Mouse (Mus musculus): ENCODE data around the gene Gm8126. TPM values are rescaled to one million over a fixed set of nuclear protein-coding genes. Genes with fewer than 3 reads are reported as not detected.
"Not testable (repeated sequence)": the region's sequence is repeated elsewhere in the genome, so short reads cannot be mapped to it uniquely, and the experiment has no call there.

The Gm8126 gene
- polyA plus RNA-seq, 1 experiment from 2014 or later, result not detected

DNA sequence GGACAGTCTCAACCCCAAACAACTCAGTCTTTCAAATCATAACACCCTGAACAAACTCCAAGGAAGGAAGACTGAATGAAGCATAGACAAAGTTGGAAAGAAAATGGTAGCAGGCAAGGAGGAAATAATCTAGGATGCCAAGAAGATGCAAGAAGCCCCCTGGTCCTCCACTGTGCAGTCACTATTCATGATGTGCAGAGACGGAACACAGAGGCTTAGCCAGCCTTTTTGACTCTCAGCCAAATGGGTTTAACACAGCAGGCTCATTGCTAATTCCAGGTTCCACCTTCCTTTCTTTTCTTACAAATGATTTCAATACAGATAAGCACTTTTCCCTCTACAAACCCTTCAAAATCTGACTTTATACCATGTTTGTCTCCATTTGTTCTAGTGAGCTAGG is 14.7 kb downstream of the Gm8126 start:
- not testable (repeated sequence) for ATAC-seq; H3K27me3 ChIP-seq (replicated peaks; ENCODE audit: control insufficient read depth, insufficient read depth, low read length); H3K4me3 ChIP-seq (replicated peaks; ENCODE audit: low read length); H3K27ac ChIP-seq (ENCODE audit: low read length); H3K36me3 ChIP-seq (ENCODE audit: control insufficient read depth, insufficient read depth); H3K4me2 ChIP-seq (ENCODE audit: low read length); H3K9ac ChIP-seq (replicated peaks; ENCODE audit: low read depth, low read length); H3K9me3 ChIP-seq (ENCODE audit: control insufficient read depth, low read length); H3K4me1 ChIP-seq (replicated peaks; ENCODE audit: control insufficient read depth, insufficient read depth, low read length)
- 31% methylated on average over 1 of the region's 1 CpGs for WGBS

DNA sequence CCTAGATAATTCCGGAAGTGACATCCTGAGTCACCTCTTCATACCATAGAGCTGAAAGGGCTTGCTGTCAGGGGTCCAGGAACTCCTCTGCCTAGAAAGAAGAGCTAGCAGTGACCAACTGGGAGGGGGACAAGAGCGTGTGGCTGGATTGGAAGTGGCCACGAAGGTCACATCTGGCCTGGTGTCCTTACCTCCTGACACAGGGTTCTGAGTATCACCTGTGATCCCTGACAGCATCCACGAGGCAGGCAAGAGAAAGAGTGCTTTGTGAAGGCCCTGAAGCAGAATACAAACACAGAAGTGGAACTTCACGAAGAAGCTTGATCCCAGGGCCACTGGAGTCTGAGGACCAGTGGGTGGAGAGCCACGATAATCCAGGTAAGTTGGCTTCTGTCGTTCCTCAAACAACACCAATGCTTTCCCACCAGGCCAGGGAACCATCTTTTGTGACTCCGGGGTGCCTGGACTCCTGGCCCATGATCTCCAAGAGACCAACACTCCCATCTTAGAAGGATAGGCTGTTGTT is 16.6 kb downstream of the Gm8126 start, which contains the start of gene Gm9732:
Gene Gm9732, plus strand, starts transcription at position 51 of the 526 bp plus-strand sequence.
- ATAC-seq; H3K4me3 ChIP-seq (replicated peaks; ENCODE audit: low read length); H3K4me2 ChIP-seq (ENCODE audit: low read length); H3K9ac ChIP-seq (replicated peaks; ENCODE audit: low read depth, low read length); H3K27ac ChIP-seq (ENCODE audit: low read length); H3K27me3 ChIP-seq (replicated peaks; ENCODE audit: control insufficient read depth, insufficient read depth, low read length); H3K4me1 ChIP-seq (replicated peaks; ENCODE audit: control insufficient read depth, insufficient read depth, low read length); H3K36me3 ChIP-seq (ENCODE audit: control insufficient read depth, insufficient read depth); H3K9me3 ChIP-seq (ENCODE audit: control insufficient read depth, low read length): not testable (repeated sequence)
- WGBS, result 83% methylated on average over 8 of the region's 8 CpGs

DNA sequence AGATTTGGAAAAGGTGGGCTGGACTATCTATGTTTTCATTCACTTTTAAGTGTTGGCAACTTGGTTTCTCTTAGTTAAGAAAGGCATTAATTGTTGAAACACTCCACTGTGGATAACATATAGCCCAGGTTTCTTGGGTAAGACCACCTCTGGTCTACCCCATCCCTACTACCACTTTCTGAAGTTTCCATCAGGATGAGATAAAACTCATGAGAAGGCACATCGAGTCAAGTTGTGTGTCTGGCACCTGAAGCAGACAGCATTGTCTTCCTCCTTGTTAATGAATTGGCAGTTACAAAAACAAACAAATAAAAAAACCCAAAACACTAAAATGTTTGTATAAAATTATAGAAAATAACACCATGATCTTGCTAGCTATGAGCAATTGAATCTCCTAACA is 17.3 kb downstream of the Gm8126 start:
- H3K9ac ChIP-seq (replicated peaks; ENCODE audit: low read depth, low read length); H3K27me3 ChIP-seq (replicated peaks; ENCODE audit: control insufficient read depth, insufficient read depth, low read length); H3K9me3 ChIP-seq (ENCODE audit: control insufficient read depth, low read length); H3K4me3 ChIP-seq (replicated peaks; ENCODE audit: low read length); ATAC-seq; H3K4me1 ChIP-seq (replicated peaks; ENCODE audit: control insufficient read depth, insufficient read depth, low read length); H3K4me2 ChIP-seq (ENCODE audit: low read length); H3K27ac ChIP-seq (ENCODE audit: low read length); H3K36me3 ChIP-seq (ENCODE audit: control insufficient read depth, insufficient read depth): not testable (repeated sequence)
- 91% methylated on average over 1 of the region's 1 CpGs for WGBS

DNA sequence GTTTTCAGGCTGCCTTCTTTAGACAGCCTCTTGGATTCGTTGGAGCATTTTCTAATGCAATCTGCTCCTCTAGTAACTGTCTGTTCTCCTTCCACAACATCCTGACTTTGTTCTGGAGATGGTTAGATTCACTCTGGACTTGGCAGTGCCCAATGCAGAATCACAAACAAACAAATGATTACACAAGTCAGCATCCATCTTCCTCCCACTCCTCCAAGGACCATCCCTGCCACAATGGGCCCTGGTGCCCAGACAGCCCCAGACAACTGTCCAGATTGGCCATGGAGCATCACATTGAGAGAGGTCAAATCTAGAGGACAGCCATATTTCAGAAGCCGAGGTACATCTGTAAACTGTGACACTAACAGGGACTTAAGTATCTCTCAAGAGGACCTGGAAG is 19.0 kb downstream of the Gm8126 start:
- 70% methylated on average over 2 of the region's 2 CpGs for WGBS

DNA sequence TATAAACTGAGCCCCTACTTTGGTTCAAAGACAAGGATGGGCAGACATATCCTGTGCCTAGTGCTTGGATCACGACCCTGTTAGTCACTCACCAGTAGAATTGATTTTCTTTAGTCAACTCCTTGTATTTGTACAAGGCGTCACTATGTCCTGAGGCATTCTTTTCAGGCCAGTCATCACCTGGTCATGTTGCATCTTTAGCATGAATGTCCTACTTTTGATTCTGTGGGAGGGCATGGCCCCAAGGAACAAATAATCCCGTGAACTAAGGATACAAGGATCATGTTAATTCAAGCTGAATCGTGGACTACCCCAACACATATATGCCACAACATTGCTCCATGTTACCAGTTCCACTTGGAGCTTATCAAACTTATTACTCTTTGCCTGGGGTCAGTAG is 19.7 kb downstream of the Gm8126 start:
- H3K4me1 ChIP-seq (replicated peaks; ENCODE audit: control insufficient read depth, insufficient read depth, low read length); H3K36me3 ChIP-seq (ENCODE audit: control insufficient read depth, insufficient read depth); H3K9me3 ChIP-seq (ENCODE audit: control insufficient read depth, low read length); H3K27me3 ChIP-seq (replicated peaks; ENCODE audit: control insufficient read depth, insufficient read depth, low read length); H3K9ac ChIP-seq (replicated peaks; ENCODE audit: low read depth, low read length); H3K4me3 ChIP-seq (replicated peaks; ENCODE audit: low read length); H3K4me2 ChIP-seq (ENCODE audit: low read length); H3K27ac ChIP-seq (ENCODE audit: low read length); ATAC-seq: not testable (repeated sequence)
- whole genome bisulfite sequencing, result 74% methylated on average over 4 of the region's 4 CpGs

More for the DNA sequence above, 19.0 kb downstream of the Gm8126 start:
- H3K4me3 ChIP-seq (replicated peaks; ENCODE audit: low read length); H3K36me3 ChIP-seq (ENCODE audit: control insufficient read depth, insufficient read depth); H3K9me3 ChIP-seq (ENCODE audit: control insufficient read depth, low read length); H3K9ac ChIP-seq (replicated peaks; ENCODE audit: low read depth, low read length); H3K27me3 ChIP-seq (replicated peaks; ENCODE audit: control insufficient read depth, insufficient read depth, low read length); ATAC-seq; H3K4me2 ChIP-seq (ENCODE audit: low read length); H3K4me1 ChIP-seq (replicated peaks; ENCODE audit: control insufficient read depth, insufficient read depth, low read length); H3K27ac ChIP-seq (ENCODE audit: low read length): not testable (repeated sequence)

DNA sequence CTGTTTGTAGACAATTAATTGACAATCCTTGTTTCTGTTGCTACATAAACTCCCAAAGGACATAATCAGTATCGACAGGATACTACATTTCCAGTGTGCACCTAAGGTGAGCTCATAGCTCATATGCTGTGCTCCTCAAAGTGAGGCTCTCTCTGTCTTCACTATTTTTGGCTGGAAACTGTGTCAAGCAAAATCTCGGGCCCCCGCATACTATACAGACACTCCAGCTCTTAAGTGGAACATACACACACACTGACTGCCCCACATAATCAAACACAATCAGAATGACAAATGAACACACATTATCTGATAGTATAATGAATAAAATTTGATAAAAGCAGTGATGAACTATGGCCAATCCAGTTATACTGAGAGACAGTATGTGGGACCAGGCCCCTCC is 20.2 kb downstream of the Gm8126 start:
- H3K36me3 ChIP-seq (ENCODE audit: control insufficient read depth, insufficient read depth); H3K9ac ChIP-seq (replicated peaks; ENCODE audit: low read depth, low read length); H3K9me3 ChIP-seq (ENCODE audit: control insufficient read depth, low read length); H3K4me1 ChIP-seq (replicated peaks; ENCODE audit: control insufficient read depth, insufficient read depth, low read length); H3K4me2 ChIP-seq (ENCODE audit: low read length); ATAC-seq; H3K27me3 ChIP-seq (replicated peaks; ENCODE audit: control insufficient read depth, insufficient read depth, low read length); H3K27ac ChIP-seq (ENCODE audit: low read length); H3K4me3 ChIP-seq (replicated peaks; ENCODE audit: low read length): not testable (repeated sequence)
- whole genome bisulfite sequencing, result 90% methylated on average over 3 of the region's 3 CpGs

DNA sequence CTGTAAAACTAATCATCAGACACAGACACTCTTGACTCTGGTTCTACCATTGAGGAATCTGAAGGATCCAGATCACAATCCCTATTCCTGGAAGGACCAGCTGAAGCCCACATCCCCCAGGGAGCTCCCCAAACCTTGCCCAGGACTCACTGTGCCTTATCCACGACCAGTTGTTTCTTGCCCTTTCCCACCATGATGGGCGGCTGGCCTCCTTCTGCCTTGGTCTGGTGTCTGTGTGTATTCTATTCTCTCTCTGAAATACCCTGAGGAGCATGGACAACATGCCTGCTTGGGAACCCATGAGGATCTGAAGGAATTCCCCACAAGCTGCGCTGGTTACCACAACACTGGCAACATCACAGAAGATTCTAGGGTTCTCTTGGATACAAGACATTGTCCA is 35.1 kb downstream of the Gm8126 start, which contains the start of gene Gm8127:
Gene Gm8127, minus strand, starts transcription at position 330 of the 400 bp plus-strand sequence.
- not testable (repeated sequence) for H3K27ac ChIP-seq (ENCODE audit: low read length); H3K4me3 ChIP-seq (replicated peaks; ENCODE audit: low read length); H3K9me3 ChIP-seq (ENCODE audit: control insufficient read depth, low read length); H3K4me1 ChIP-seq (replicated peaks; ENCODE audit: control insufficient read depth, insufficient read depth, low read length); H3K36me3 ChIP-seq (ENCODE audit: control insufficient read depth, insufficient read depth); H3K27me3 ChIP-seq (replicated peaks; ENCODE audit: control insufficient read depth, insufficient read depth, low read length); ATAC-seq; H3K9ac ChIP-seq (replicated peaks; ENCODE audit: low read depth, low read length); H3K4me2 ChIP-seq (ENCODE audit: low read length)
- WGBS, result 91% methylated on average over 3 of the region's 3 CpGs

Other genes starting within 250 kb of the Gm8126 start
- not detected in 2 replicates for gene Gm10376, start 243.0 kb upstream of the Gm8126 start, polyA plus RNA-seq (2015; fragmentation: Nextera tagmentation; extraction: Ambion mirVana)
- not detected in 2 replicates for gene Gm8094, start 182.0 kb upstream of the Gm8126 start, polyA plus RNA-seq (2015; fragmentation: Nextera tagmentation; extraction: Ambion mirVana)
- gene Gm8104, start 158.0 kb upstream of the Gm8126 start, polyA plus RNA-seq (2015; fragmentation: Nextera tagmentation; extraction: Ambion mirVana), result not detected in 2 replicates
- gene Gm7233, start 78.8 kb upstream of the Gm8126 start, polyA plus RNA-seq (2015; fragmentation: Nextera tagmentation; extraction: Ambion mirVana), result not detected in 2 replicates
- gene Gm8122, start 23.3 kb upstream of the Gm8126 start, polyA plus RNA-seq (2015; fragmentation: Nextera tagmentation; extraction: Ambion mirVana), result not detected in 2 replicates
- gene Gm9732, start 16.4 kb downstream of the Gm8126 start, polyA plus RNA-seq (2015; fragmentation: Nextera tagmentation; extraction: Ambion mirVana), result not detected in 2 replicates
- not detected in 2 replicates for gene Gm8127, start 35.2 kb downstream of the Gm8126 start, polyA plus RNA-seq (2015; fragmentation: Nextera tagmentation; extraction: Ambion mirVana)
- gene 1700001F09Rik, start 89.2 kb downstream of the Gm8126 start, polyA plus RNA-seq (2015; fragmentation: Nextera tagmentation; extraction: Ambion mirVana), result not detected in 2 replicates
- not detected in 2 replicates for gene Gm8138, start 157.7 kb downstream of the Gm8126 start, polyA plus RNA-seq (2015; fragmentation: Nextera tagmentation; extraction: Ambion mirVana)